Mouse (Mus musculus) megakaryocyte, embryonic 14.5 days (primary cell): ENCODE data around the gene Tial1. TPM values are rescaled to one million over a fixed set of nuclear protein-coding genes. Genes with fewer than 3 reads are reported as not detected.

Source experiments
- H3K27me3 ChIP-seq: replicated peaks from 2 replicates; pipeline ENCODE3; 2012; ENCODE audit warnings: inconsistent platforms
- H3K36me3 ChIP-seq: replicated peaks from 2 replicates; pipeline ENCODE3; 2012; ENCODE audit warnings: low read length, inconsistent platforms, mixed read lengths
- H3K4me1 ChIP-seq: 2 replicates; pipeline ENCODE4 v1.6.1; 2012; ENCODE audit warnings: inconsistent platforms
- H3K4me3 ChIP-seq: replicated peaks from 2 replicates; pipeline ENCODE3; 2012; ENCODE audit warnings: moderate library complexity, mild to moderate bottlenecking, inconsistent platforms
- H3K9me3 ChIP-seq: 2 replicates; pipeline ENCODE4 v1.6.1; 2012; ENCODE audit warnings: inconsistent platforms
- FLI1 ChIP-seq: IDR thresholded peaks from 2 replicates; pipeline ENCODE4 v1.6.1; 2012; ENCODE audit warnings: low read length, inconsistent platforms, mixed read lengths
- GATA1 ChIP-seq: IDR thresholded peaks from 3 replicates; pipeline ENCODE4 v1.6.1; 2012; ENCODE audit warnings: mixed read lengths, low read length, inconsistent platforms, borderline replicate concordance
- polyA plus RNA-seq: library from polyadenylated mRNA; stranded (reverse); fragments of >175 nt; gene quantifications from 2 replicates; pipeline ENCODE4 v1.2.3, GENCODE M21; 2012; ENCODE audit warnings: low replicate concordance; ENCODE audit not compliant: insufficient read depth

Gene Tial1
- polyA plus RNA-seq, 1 experiment, result 63.5 TPM

GRCm38 (mm10) chr7:128403128-128403527 is 58.4 kb downstream of the Tial1 start:
- TF ChIP-seq GATA1 (no peak), FLI1 (no peak)
- peak overlapping the region; percentile 80 for H3K4me3 ChIP-seq

DNA sequence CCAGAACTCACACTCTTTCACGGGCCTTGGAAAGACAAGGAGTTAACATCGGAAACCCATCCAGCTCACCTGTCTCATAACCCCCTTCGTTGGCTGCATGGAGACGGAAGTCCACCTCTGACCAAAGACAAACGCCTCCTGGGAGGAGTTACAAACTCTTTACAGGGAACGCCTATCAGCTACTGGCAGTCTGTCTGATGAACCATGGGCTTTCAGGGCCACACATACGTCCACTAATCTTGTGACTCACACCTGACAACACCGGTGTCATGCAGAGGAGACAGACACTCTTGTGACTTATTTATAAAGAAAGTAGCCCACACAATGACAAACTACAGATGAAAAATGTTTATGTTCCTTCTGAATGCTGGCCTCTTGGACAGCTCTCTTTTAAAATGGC is 58.9 kb downstream of the Tial1 start:
- H3K4me1 ChIP-seq, result peaks cover 99% of the 10 kb centered on the region
- H3K9me3 ChIP-seq, result peaks cover 5% of the 10 kb centered on the region; the same call in 1 of the 2 replicates
- H3K27me3 ChIP-seq, result no peaks in the 10 kb centered on the region
- H3K36me3 ChIP-seq, result peaks cover 97% of the 10 kb centered on the region
- no peak for TF ChIP-seq GATA1
- no peak for TF ChIP-seq FLI1
- peak overlapping the region; percentile 86 for H3K4me3 ChIP-seq

More at GRCm38 (mm10) chr7:128403128-128403527, 58.4 kb downstream of the Tial1 start:
- Histone ChIP-seq H3K27me3 (no peaks in the 10 kb centered on the region), H3K36me3 (peaks cover 94% of the 10 kb centered on the region), H3K4me1 (peaks cover 97% of the 10 kb centered on the region), H3K9me3 (peaks cover 5% of the 10 kb centered on the region; the same call in 1 of the 2 replicates)

DNA sequence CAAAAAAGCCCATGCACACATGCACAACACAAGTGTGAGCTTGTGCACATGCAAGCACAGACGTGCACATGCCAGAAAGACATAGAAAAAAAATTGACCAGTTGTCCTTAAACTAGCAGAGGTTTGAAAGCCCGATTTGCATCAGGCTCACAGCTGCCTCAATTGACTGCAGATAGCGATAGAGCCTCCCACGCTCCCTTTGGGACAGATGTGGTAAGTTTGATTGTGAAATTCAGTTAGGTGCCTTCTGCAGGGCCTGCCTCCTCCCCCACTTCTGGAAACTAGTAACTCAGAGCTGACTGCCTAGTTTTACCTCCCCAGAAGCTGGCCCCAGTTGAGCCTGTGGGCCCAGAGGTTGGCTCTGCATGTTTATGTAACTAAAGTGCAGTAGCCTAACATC is 62.9 kb downstream of the Tial1 start:
- Histone ChIP-seq H3K9me3 (peaks cover 5% of the 10 kb centered on the region; the same call in 1 of the 2 replicates), H3K4me1 (peaks cover 94% of the 10 kb centered on the region), H3K27me3 (no peaks in the 10 kb centered on the region), H3K36me3 (peaks cover 89% of the 10 kb centered on the region), H3K4me3 (no peak overlapping the region)
- TF ChIP-seq FLI1 (no peak), GATA1 (no peak)

DNA sequence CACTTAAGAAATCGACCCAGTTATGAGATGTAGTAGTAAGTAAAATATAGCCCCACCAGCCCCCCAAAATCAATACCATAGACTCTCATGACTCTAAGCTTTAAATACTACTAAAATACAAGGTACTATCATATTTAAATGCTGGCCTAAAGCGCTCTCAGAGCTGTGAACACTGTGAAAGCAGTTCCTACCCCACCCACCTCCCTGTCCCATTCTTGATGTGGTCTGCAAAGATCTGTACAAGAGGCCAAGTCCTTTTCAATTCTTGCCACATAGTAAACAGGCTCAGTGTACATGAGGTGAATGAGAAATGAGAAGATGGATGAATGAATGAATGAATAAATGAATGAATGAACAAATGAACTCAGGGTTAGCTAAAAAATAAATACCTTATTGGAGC is 64.5 kb downstream of the Tial1 start:
- Histone ChIP-seq H3K27me3 (no peaks in the 10 kb centered on the region), H3K4me1 (peaks cover 94% of the 10 kb centered on the region), H3K4me3 (no peak overlapping the region), H3K9me3 (peaks cover 3% of the 10 kb centered on the region; the same call in 1 of the 2 replicates), H3K36me3 (peaks cover 85% of the 10 kb centered on the region)
- no peak for TF ChIP-seq GATA1
- no peak for TF ChIP-seq FLI1

DNA sequence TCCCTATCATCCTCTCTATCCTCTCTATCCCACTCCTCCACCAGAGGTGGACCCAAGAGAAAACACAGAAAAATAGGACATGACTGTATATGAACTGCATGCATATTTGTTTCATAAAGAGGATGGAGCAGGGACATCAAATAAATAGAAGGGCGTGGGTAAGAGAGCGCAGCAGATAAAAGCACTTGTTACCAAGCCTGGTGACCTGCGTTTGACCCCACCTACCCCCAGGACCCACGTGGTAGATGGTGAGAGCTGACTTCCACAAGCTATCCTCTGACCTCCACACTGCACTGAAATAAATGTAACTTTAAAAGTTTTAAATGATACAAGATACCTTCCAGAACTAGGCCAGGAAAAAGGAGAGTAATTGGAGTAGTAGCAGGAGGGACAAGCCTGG is 67.8 kb downstream of the Tial1 start:
- H3K27me3 ChIP-seq, result no peaks in the 10 kb centered on the region
- no peak for TF ChIP-seq GATA1
- no peak for TF ChIP-seq FLI1
- H3K4me1 ChIP-seq, result peaks cover 94% of the 10 kb centered on the region
- peak overlapping the region; percentile 90 for H3K4me3 ChIP-seq
- H3K9me3 ChIP-seq, result no peaks in the 10 kb centered on the region
- peaks cover 87% of the 10 kb centered on the region for H3K36me3 ChIP-seq

- Histone ChIP-seq H3K4me3 (peak overlapping the region; percentile 90), H3K36me3 (peaks cover 87% of the 10 kb centered on the region), H3K9me3 (no peaks in the 10 kb centered on the region), H3K27me3 (no peaks in the 10 kb centered on the region), H3K4me1 (peaks cover 94% of the 10 kb centered on the region)
- no peak for TF ChIP-seq FLI1
- no peak for TF ChIP-seq GATA1
Measured at GRCm38 (mm10) chr7:128392972-128393314, 68.6 kb downstream of the Tial1 start.

- Histone ChIP-seq H3K27me3 (no peaks in the 10 kb centered on the region), H3K9me3 (no peaks in the 10 kb centered on the region), H3K36me3 (peaks cover 81% of the 10 kb centered on the region), H3K4me1 (peaks cover 89% of the 10 kb centered on the region), H3K4me3 (peak overlapping the region; percentile 90)
- TF ChIP-seq GATA1 (peak; percentile 67; the same call in 1 of the 3 replicates), FLI1 (no peak)
Measured at GRCm38 (mm10) chr7:128392071-128392971, 69.2 kb downstream of the Tial1 start.

DNA sequence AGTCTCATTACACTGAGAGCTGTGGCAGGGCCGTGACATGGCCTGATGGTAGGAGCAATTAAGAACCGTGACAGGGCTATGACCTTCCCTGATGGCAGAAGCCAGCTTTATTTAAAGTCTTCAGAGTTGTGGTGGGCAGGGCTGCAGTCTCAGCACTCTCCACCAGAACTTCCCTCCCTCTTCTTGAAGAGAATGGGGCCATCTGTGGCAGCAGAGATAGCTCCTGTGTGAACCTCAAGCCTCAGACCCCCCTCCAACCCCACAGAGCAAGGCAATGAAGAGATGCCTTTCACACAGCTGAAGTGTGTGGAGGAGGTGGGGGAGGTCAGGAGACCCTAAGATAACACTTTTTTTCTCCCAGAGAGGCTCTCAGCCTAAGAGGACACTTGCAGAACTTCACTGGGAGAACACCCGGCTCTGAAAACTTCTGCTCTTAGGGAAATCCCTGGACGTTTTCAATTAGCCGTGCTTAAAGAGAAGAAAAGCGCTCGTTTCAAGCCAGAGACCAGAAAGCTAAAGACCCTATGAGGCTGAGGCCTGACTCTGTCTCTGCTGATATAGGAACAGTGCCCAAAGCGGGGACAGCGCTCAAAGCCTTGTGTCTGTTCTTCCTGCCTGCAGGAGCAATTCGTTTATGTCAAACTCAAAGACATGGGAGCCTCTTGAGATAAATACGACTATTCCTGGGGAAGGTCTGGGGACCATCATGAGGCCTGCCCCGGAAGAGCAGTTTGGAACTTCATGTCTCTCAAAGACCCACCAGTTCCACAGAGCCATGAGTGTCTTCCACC is 70.1 kb downstream of the Tial1 start:
- Histone ChIP-seq H3K4me3 (peak overlapping the region; percentile 90), H3K36me3 (peaks cover 72% of the 10 kb centered on the region), H3K27me3 (no peaks in the 10 kb centered on the region), H3K9me3 (no peaks in the 10 kb centered on the region), H3K4me1 (peaks cover 80% of the 10 kb centered on the region)
- no peak for TF ChIP-seq FLI1
- TF ChIP-seq GATA1, result no peak

Other genes starting within 250 kb of the Tial1 start
- 23.8 and 36.6 TPM in 2 replicates for gene Armc5, start 224.4 kb downstream of the Tial1 start, polyA plus RNA-seq
- 0.97 and 1.2 TPM in 2 replicates for gene 9130023H24Rik, start 223.7 kb downstream of the Tial1 start, polyA plus RNA-seq
- gene Tgfb1i1, start 214.9 kb downstream of the Tial1 start, polyA plus RNA-seq, result 12.9 TPM in 2 replicates
- not detected in 2 replicates for gene Slc5a2, start 196.1 kb downstream of the Tial1 start, polyA plus RNA-seq
- gene BC017158, start 163.5 kb downstream of the Tial1 start, polyA plus RNA-seq, result 17.4 and 21.3 TPM in 2 replicates
- 650 and 1,157 TPM in 2 replicates for gene Rgs10, start 43.0 kb downstream of the Tial1 start, polyA plus RNA-seq
- 42.5 and 84.5 TPM in 2 replicates for gene Bag3, start 61.9 kb upstream of the Tial1 start, polyA plus RNA-seq
- 0.51 TPM in 1 of 2 replicates, not detected in the other for gene Inpp5f, start 149.6 kb upstream of the Tial1 start, polyA plus RNA-seq